Mouse (Mus musculus): ENCODE results near the gene Fap.

GRCm38 (mm10) chr2:62603530-62603929, 29.7 kb upstream of the Fap start:
- TF ChIP-seq CTCF (IDR thresholded peaks at IDR 0.05; ENCODE audit: low read depth) (no peak), EP300 (IDR thresholded peaks at IDR 0.05; ENCODE audit: low read depth) (no peak)

All from heart, postnatal 0 days (tissue).